Mouse (Mus musculus): ENCODE measurements at regions not wholly inside any gene's neighbourhood (a gene's known extent, or its start where the extent isn't known, plus 50 kb on each side); places are given as distances from the start of the nearest gene placed in this dataset.

DNA sequence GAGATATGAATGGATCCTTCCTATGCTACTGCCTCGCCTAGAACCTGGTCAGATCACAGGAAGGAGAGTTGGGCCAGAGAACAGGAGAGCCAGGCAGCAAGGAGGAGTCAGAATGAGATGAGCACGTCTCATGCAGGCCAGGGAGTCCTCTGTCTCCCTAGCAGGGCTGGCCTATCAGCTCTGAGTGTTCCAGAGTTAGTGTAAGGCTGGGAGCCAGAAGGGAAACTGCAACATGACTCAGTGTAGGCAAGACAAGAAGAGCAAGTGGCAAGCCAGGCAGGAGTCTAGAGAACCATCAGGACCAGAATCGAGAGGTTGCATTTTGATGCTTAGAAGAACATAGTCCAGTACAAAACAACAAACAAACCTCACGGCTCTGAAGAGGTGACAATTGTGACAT lies 249.6 kb downstream of the Hivep2 start:
- TF ChIP-seq USF1 (IDR thresholded peaks at IDR 0.05; ENCODE audit: low read depth) (no peak), CTCF (IDR thresholded peaks at IDR 0.05; ENCODE audit: control insufficient read depth, insufficient read depth, insufficient read length) (no peak), MAX (IDR thresholded peaks at IDR 0.05) (no peak), CEBPB (IDR thresholded peaks at IDR 0.05; ENCODE audit: low read depth) (no peak), FOSL1 (IDR thresholded peaks at IDR 0.05; ENCODE audit: insufficient read depth, low read length, poor library complexity, severe bottlenecking) (no peak), MYOG (IDR thresholded peaks at IDR 0.05; ENCODE audit: control insufficient read depth, extremely low read depth, insufficient read length) (no peak), MYOD1 (IDR thresholded peaks at IDR 0.05; ENCODE audit: control insufficient read depth, insufficient read length, low read depth) (no peak)
